Comparison of ENCODE assay signal across 8 mouse cellular contexts in the genomic region with DNA sequence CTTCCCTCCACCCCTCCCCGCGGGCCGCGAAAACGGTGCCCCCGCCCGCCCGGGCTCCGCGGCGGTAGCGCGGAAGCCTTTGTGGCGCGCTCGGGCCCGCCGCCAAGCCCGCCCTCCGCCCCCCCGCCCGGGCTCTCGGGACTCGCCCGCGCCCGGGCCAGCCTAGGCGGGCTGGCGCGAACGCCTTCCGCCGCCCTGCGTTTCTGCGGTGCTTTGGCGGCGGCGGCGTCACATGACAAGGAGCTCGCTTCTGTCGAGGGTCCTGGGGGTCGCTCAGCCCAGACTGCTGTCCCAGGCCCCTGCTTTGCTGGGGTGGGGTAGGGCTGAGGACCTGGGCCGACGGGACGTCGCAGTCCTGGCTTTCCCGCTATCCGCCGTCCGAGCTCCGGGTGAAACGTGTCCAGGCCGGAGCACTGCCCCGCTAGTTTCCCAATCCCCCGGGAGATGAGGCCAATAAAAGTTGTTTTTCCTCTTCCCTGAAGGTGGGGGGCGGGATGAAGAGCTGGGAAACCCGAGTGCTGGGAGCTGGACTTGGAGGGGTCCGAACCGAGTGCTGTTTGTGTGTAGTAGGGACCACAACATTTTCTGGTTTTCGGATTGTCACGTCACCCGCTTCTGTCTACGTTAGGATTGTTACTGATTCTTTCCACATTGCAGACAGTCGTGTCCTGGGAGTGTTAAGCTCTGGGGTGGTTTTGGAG. TPM values are rescaled to one million over a fixed set of nuclear protein-coding genes. Genes with fewer than 3 reads are reported as not detected.
DNase-seq lines count a peak whose midpoint lies in the region; ATAC-seq and TF ChIP-seq lines count a peak whose summit lies in the region.

No protein-coding gene starts in this region.

- peak overlapping the region; percentile 81 for H3K4me3 ChIP-seq in hindbrain, embryonic 13.5 days
- peak overlapping the region; percentile 92 for H3K4me3 ChIP-seq in lung, postnatal 0 days (ENCODE audit: low read depth, low read length)

- H3K27ac ChIP-seq in hindbrain, embryonic 13.5 days = peak overlapping the region; percentile 99
- H3K27ac ChIP-seq in lung, postnatal 0 days (ENCODE audit: low read length) = peak overlapping the region; percentile 99

- H3K4me2 ChIP-seq in hindbrain, embryonic 13.5 days = peak overlapping the region; percentile 62
- peak overlapping the region; percentile 67 for H3K4me2 ChIP-seq in lung, postnatal 0 days (replicated peaks; ENCODE audit: low read depth, low read length)

- 0% methylated on average over 46 of the region's 64 CpGs for WGBS in hindbrain, embryonic 13.5 days
- 0% methylated on average over 25 of the region's 64 CpGs for WGBS in lung, postnatal 0 days

- H3K27me3 ChIP-seq in hindbrain, embryonic 13.5 days = no peaks in the 10 kb centered on the region
- no peaks in the 10 kb centered on the region for H3K27me3 ChIP-seq in lung, postnatal 0 days (replicated peaks; ENCODE audit: insufficient read depth, low read length)

- no peaks in the 10 kb centered on the region for H3K9me3 ChIP-seq in hindbrain, embryonic 13.5 days
- no peaks in the 10 kb centered on the region for H3K9me3 ChIP-seq in lung, postnatal 0 days (ENCODE audit: low read length)

- TF ChIP-seq EP300 in lung, postnatal 0 days (IDR thresholded peaks at IDR 0.05) = no peak; the same call in 1 of the 2 replicates

- ATAC-seq in hindbrain, embryonic 13.5 days (ENCODE audit: low FRiP score) = peak; percentile 34
- peak; percentile 37 for ATAC-seq in lung, postnatal 0 days

- peaks cover 37% of the 10 kb centered on the region for H3K4me1 ChIP-seq in hindbrain, embryonic 13.5 days (replicated peaks)
- H3K4me1 ChIP-seq in lung, postnatal 0 days (ENCODE audit: insufficient read depth, low read depth, low read length) = peaks cover 5% of the 10 kb centered on the region; the same call in 1 of the 2 replicates

- H3K9ac ChIP-seq in hindbrain, embryonic 13.5 days = peak overlapping the region; percentile 93
- peak overlapping the region; percentile 90 for H3K9ac ChIP-seq in lung, postnatal 0 days (replicated peaks; ENCODE audit: low read depth)

- H3K36me3 ChIP-seq in hindbrain, embryonic 13.5 days = no peaks in the 10 kb centered on the region
- no peaks in the 10 kb centered on the region; the same call in 1 of the 2 replicates for H3K36me3 ChIP-seq in lung, postnatal 0 days (ENCODE audit: insufficient read depth, low read length)

- peak; percentile 72 for DNase-seq in MN1 (ENCODE audit: low spot score)
- peak; percentile 74 for DNase-seq in cerebellum, adult 9-10 months
- peak; percentile 23 to 48 for DNase-seq in frontal cortex, postnatal 14 days (ENCODE audit: low spot score in 2 of 2)
- DNase-seq in layer of hippocampus, postnatal 14 days (ENCODE audit: low spot score in 2 of 2) = peak; percentile 52 to 63
- peak; percentile 83 for DNase-seq in lung, postnatal 0 days (ENCODE audit: low spot score)
- DNase-seq in ovary, postnatal 10 days (ENCODE audit: low spot score) = peak; percentile 55
- peak; percentile 49 to 60 for DNase-seq in thymus, postnatal 10 days (ENCODE audit: low spot score in 2 of 2)

- peak; percentile 3; the same call in 1 of the 2 replicates for TF ChIP-seq CTCF in lung, postnatal 0 days (IDR thresholded peaks at IDR 0.05)

RNA-seq across cellular contexts. Expression of gene Stag1, which starts 46.6 kb away (rescaled TPM):
- polyA plus RNA-seq in hindbrain, embryonic 13.5 days (2015; fragmentation: Nextera tagmentation; extraction: Ambion mirVana) = 42.8 and 44.7 TPM in 2 replicates
- 10 to 100 TPM; 39.0 to 40.6 TPM for total RNA-seq in layer of hippocampus, postnatal 14 days (2021)
- 38.1 and 40.1 TPM in 2 replicates for polyA plus RNA-seq in lung, postnatal 0 days (2015; fragmentation: Nextera tagmentation; extraction: Ambion mirVana)

Comparison
In these comparisons a context has a peak if more than half of its experiments do, and no peak if none do; other contexts are left out.
1. Peak in every context shown above with its lines: DNase-seq, ATAC-seq, H3K4me3 ChIP-seq and H3K27ac ChIP-seq.